Mouse (Mus musculus): ENCODE measurements around the gene Flvcr2.

GRCm38 (mm10) chr12:85700191-85700841, 46.0 kb upstream of the Flvcr2 start:
- TF ChIP-seq USF1 (IDR thresholded peaks at IDR 0.05; ENCODE audit: low read depth, low read length) (no peak), MXI1 (IDR thresholded peaks at IDR 0.05; ENCODE audit: low read depth, low read length) (no peak), EP300 (IDR thresholded peaks at IDR 0.05; ENCODE audit: low read length) (no peak), CTCF (conservative IDR thresholded peaks at IDR 0.05 in 1 of 2, IDR thresholded peaks at IDR 0.05 in 1 of 2; ENCODE audit: low read depth in 2 of 2, low read length in 2 of 2) (no peak), ELF1 (IDR thresholded peaks at IDR 0.05; ENCODE audit: low read depth, low read length) (no peak), CHD1 (IDR thresholded peaks at IDR 0.05; ENCODE audit: low read depth, low read length) (no peak), NRF1 (IDR thresholded peaks at IDR 0.05; ENCODE audit: low read depth, low read length) (no peak), MAX (IDR thresholded peaks at IDR 0.05; ENCODE audit: low read length) (no peak), SIN3A (IDR thresholded peaks at IDR 0.05; ENCODE audit: low read length) (no peak), POLR2A (IDR thresholded peaks at IDR 0.05; ENCODE audit: low read depth, low read length) (no peak)
